Mouse (Mus musculus) hindbrain, postnatal 0 days (tissue): ENCODE data around the gene Csf2. TPM values are rescaled to one million over a fixed set of nuclear protein-coding genes. Genes with fewer than 3 reads are reported as not detected.

Source experiments
- ATAC-seq: fragments of 200-750 bp; cut with Nextera tagmentation; 2 replicates; pipeline ENCODE4 v1.8.0; 2017; ENCODE audit warnings: mild to moderate bottlenecking, moderate TSS enrichment, moderate library complexity
- DNase-seq: peaks from one replicate; pipeline ENCODE4 v3.0.0-alpha.2; 2015; ENCODE audit warnings: low spot score
- H3K27ac ChIP-seq: fragments of 300-500 bp; sonication (generic); 2 replicates; pipeline ENCODE4 v1.5.1; 2014; ENCODE audit warnings: mild to moderate bottlenecking
- H3K27me3 ChIP-seq: fragments of 300-500 bp; sonication (generic); 2 replicates; pipeline ENCODE4 v1.6.1; 2014; ENCODE audit warnings: low read length, mixed read lengths; ENCODE audit not compliant: insufficient read depth
- H3K36me3 ChIP-seq: fragments of 300-500 bp; sonication (generic); 2 replicates; pipeline ENCODE4 v1.6.1; 2014; ENCODE audit warnings: low read length, mixed read lengths; ENCODE audit not compliant: insufficient read depth
- H3K4me1 ChIP-seq: fragments of 300-500 bp; sonication (generic); 2 replicates; pipeline ENCODE4 v1.6.1; 2014; ENCODE audit warnings: antibody characterized with exemption, low read length, mixed read lengths; ENCODE audit not compliant: insufficient read depth
- H3K4me2 ChIP-seq: fragments of 300-500 bp; sonication (generic); 2 replicates; pipeline ENCODE4 v1.6.1; 2014; ENCODE audit warnings: low read depth, mild to moderate bottlenecking, low read length, moderate library complexity, mixed read lengths
- H3K4me3 ChIP-seq: fragments of 300-500 bp; sonication (generic); 2 replicates; pipeline ENCODE4 v1.5.1; 2014; ENCODE audit warnings: low read length
- H3K9ac ChIP-seq: fragments of 300-500 bp; sonication (generic); replicated peaks from 2 replicates; pipeline ENCODE4 v1.6.1; 2014; ENCODE audit warnings: mild to moderate bottlenecking, low read length, moderate library complexity, mixed read lengths
- H3K9me3 ChIP-seq: fragments of 300-500 bp; sonication (generic); 2 replicates; pipeline ENCODE4 v1.6.1; 2016; ENCODE audit warnings: low read length, mixed read lengths
- CTCF ChIP-seq: IDR thresholded peaks from 2 replicates; pipeline ENCODE4 v1.5.1; 2016; ENCODE audit warnings: antibody characterized with exemption, control low read depth, low read depth
- WGBS: fragments of 180-500 bp; shearing (Covaris S2); extraction: QIAGEN DNeasy Blood & Tissue Kit; methylation state at CpG from one replicate; pipeline ENCODE4 v1.1.7; 2014; 5-methylcytosine and 5-hydroxymethylcytosine counted together
- polyA plus RNA-seq: library from polyadenylated mRNA; unstranded; fragments of >200 nt; fragmentation: Nextera tagmentation; extraction: Ambion mirVana; gene quantifications from 2 replicates; pipeline ENCODE4 v1.2.1, GENCODE M21; 2015
- total RNA-seq: library from RNA; depleted of rRNA; stranded (reverse); fragments of >200 nt; gene quantifications from 2 replicates; pipeline ENCODE4 v1.2.3, GENCODE M21; 2014

Gene Csf2
- total and polyA plus RNA-seq, 2 experiments from 2014 or later = not detected

DNA sequence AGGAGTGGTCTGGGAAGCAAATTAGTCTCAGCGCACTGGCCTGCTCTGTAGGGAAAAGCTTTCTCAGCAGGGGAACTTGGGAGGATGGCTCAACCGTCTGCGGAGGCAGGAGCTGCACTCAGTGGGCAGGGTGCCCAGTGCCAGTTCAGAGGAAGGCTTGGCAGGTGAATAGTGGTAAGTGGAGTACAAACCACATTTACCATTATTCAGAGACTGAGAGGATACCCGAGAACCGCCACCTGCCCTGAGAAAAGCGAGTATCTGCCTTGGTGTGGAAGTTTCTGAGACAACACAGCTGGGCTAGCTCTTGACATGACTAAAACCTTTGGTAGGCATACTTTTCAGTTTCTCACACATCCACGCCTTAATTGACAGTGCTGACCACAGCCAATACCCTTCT is 32.1 kb downstream of the Csf2 start:
- Histone ChIP-seq H3K9me3 (no peaks in the 10 kb centered on the region), H3K27ac (no peak overlapping the region), H3K4me1 (no peaks in the 10 kb centered on the region), H3K4me2 (no peak overlapping the region), H3K9ac (no peak overlapping the region), H3K4me3 (no peak overlapping the region), H3K36me3 (no peaks in the 10 kb centered on the region), H3K27me3 (no peaks in the 10 kb centered on the region)
- no peak for ATAC-seq
- WGBS = 59% methylated on average over 7 of the region's 7 CpGs
- no peak for TF ChIP-seq CTCF
- peak; percentile 15 for DNase-seq

DNA sequence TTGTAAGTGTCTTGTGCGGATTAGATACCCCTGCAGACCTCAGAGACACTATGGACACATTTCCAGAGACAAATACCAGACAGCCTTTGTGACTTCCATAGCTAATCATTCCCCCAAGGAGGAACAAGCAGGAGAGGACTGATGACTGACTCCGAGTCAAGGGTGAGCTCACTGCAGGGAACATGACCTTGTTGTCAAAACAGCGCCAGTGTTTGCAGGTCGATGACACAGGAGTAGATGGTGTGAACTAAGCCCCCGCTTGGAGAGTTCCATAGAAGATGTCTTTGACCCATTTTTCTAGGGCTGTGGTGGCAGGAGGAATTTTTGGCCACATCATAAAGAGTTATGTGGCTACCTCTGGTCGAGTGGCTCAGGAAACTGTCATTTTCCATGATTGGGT is 33.4 kb downstream of the Csf2 start:
- no peak overlapping the region for H3K4me3 ChIP-seq
- H3K9ac ChIP-seq = no peak overlapping the region
- no peak for TF ChIP-seq CTCF
- H3K36me3 ChIP-seq = no peaks in the 10 kb centered on the region
- DNase-seq (no peak), ATAC-seq (no peak)
- WGBS = 75% methylated on average over 6 of the region's 6 CpGs
- no peaks in the 10 kb centered on the region for H3K27me3 ChIP-seq
- no peak overlapping the region for H3K4me2 ChIP-seq
- no peak overlapping the region for H3K27ac ChIP-seq
- no peaks in the 10 kb centered on the region for H3K9me3 ChIP-seq
- no peaks in the 10 kb centered on the region for H3K4me1 ChIP-seq

DNA sequence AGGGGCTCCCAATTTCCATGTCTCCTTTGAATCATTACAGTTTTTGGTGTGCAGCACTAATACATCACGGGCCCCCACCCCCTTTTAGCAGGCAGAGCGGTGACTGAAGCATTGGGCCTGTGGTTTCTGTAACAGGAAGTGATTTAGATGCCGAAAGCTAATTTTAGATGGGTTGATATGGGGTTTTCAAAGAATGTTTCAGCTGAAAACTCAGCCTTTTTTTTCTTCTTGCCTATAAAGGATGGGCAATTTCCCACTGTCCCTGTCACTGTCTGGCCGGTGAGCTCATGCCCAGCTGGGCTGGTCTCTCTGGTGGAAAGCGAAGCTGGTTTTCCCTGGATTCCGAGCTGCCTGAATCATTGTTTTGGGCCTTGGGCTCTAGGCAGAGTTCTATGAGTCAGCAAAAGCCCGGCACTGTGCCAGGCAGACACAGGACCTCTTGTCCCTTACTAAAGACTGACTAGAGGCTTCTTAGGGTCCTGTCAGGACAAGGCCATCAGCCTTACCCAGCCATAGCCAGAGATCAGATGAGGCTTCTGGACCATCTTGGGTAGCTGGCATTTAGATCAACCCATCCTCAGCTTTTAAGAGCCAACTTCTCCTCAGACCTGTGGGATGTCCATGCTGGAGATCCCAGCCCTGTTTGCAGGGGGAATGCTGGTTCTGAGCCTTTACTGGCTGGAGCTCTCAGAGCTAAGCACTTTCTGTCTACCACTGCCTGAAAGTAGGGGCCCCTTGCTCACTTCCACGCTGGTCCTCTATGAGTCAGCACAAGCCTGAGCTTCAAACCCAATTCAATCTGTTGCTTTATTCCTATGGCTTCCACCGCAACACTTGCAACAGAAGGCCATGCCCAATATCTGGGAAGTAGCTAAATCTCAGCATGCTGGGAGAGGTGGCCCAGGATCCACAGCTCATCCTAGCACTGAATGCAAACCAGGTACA is 34.7 kb downstream of the Csf2 start:
- H3K27me3 ChIP-seq = no peaks in the 10 kb centered on the region
- WGBS = 79% methylated on average over 9 of the region's 9 CpGs
- no peak overlapping the region for H3K9ac ChIP-seq
- H3K4me1 ChIP-seq = no peaks in the 10 kb centered on the region
- H3K4me2 ChIP-seq = no peak overlapping the region
- ATAC-seq (no peak), DNase-seq (peak; percentile 4)
- no peak overlapping the region for H3K27ac ChIP-seq
- no peak overlapping the region for H3K4me3 ChIP-seq
- no peaks in the 10 kb centered on the region for H3K9me3 ChIP-seq
- no peak for TF ChIP-seq CTCF
- no peaks in the 10 kb centered on the region for H3K36me3 ChIP-seq

DNA sequence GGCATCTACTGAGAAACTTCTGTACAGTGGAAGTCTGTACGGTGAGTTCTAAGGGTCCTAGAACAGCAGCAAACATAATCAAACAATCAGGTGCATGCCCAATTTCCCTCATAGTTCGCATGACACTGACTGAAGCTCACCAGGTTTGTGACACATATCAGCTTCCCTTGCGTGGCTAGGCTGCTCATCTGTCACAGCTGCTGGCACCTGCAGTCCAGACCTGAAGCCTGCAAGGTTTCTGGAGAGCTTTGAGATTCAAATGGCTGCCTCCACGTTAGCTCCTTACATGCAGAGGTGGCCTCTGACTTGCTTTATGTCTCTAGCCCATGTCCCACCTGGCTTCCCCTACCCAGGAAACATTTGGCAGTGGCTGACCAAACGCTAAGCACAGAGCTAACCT is 35.8 kb downstream of the Csf2 start:
- ATAC-seq = no peak
- Histone ChIP-seq H3K9ac (no peak overlapping the region), H3K36me3 (no peaks in the 10 kb centered on the region), H3K4me3 (no peak overlapping the region), H3K4me2 (no peak overlapping the region), H3K4me1 (no peaks in the 10 kb centered on the region), H3K27ac (no peak overlapping the region), H3K27me3 (no peaks in the 10 kb centered on the region), H3K9me3 (no peaks in the 10 kb centered on the region)
- TF ChIP-seq CTCF = no peak
- no peak for DNase-seq
- WGBS = 84% methylated on average over 5 of the region's 5 CpGs

DNA sequence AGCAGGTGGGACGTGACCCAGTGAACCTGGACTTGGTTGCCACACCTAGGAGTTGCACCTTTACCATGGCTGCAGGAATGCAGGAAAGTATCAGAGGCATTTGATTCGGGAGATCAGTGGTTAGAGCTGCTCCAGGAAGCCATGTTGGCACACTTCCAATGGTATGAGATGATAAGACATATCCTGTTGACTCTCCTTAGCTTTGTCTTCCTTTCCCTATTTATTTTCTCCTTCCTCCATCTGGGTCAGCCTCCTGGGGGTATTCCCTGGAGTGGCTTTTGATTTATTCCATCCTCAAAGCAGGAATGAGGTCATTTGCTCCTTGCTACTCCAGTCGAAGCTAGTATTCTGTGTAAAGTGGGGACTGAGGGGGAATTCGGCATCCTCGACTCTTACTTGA is 42.5 kb downstream of the Csf2 start:
- H3K27me3 ChIP-seq = no peaks in the 10 kb centered on the region
- H3K9ac ChIP-seq = no peak overlapping the region
- no peak for ATAC-seq
- no peak overlapping the region for H3K4me2 ChIP-seq
- H3K27ac ChIP-seq = no peak overlapping the region
- WGBS = 73% methylated on average over 5 of the region's 5 CpGs
- TF ChIP-seq CTCF = no peak
- no peak for DNase-seq
- no peaks in the 10 kb centered on the region for H3K36me3 ChIP-seq
- no peak overlapping the region for H3K4me3 ChIP-seq
- no peaks in the 10 kb centered on the region for H3K4me1 ChIP-seq
- no peaks in the 10 kb centered on the region for H3K9me3 ChIP-seq

DNA sequence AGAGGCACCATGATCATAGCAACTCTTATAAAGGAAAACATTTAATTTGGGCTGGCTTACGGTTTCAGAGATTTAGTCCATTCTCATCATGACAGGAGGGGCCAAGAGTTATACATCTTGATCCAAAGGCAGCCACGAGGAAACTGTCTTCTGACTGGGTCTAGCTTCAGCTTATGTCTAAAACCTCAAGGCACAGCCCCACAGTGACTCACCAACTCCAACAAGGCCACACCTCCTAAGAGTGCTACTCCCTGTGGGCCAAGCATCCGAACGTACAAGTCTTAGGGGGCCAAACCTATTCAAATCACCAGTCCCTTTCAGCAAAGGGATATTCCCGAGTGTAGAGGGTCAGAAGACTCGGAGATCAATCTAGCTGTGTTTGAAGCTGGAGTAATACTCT is 44.1 kb downstream of the Csf2 start:
- no peaks in the 10 kb centered on the region for H3K27me3 ChIP-seq
- no peak overlapping the region for H3K4me2 ChIP-seq
- no peak for DNase-seq
- WGBS = 77% methylated on average over 6 of the region's 6 CpGs
- no peaks in the 10 kb centered on the region for H3K4me1 ChIP-seq
- no peak for TF ChIP-seq CTCF
- ATAC-seq = no peak
- no peaks in the 10 kb centered on the region for H3K9me3 ChIP-seq
- H3K27ac ChIP-seq = no peak overlapping the region
- no peak overlapping the region for H3K9ac ChIP-seq
- H3K4me3 ChIP-seq = no peak overlapping the region
- no peaks in the 10 kb centered on the region for H3K36me3 ChIP-seq

DNA sequence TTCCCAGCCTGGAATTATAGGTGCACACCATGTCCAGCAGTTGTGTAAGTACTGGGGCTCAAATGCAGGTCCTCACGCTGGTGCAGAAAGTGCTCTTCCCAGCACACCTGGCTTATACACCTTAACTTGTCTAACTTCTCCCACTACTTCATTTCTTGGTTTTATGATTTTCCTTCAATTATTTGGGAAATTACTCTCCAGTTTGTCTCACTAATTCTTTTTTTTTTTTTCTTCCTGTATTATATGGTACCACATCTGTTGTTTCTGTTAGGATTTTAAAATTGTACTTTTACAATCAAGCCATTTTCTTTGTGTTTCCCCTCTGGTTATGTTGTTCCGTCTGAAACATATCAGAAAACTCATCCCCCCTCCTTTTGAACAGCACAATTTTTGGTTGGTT is 44.7 kb downstream of the Csf2 start:
- H3K4me3 ChIP-seq = no peak overlapping the region
- no peaks in the 10 kb centered on the region for H3K9me3 ChIP-seq
- no peaks in the 10 kb centered on the region for H3K4me1 ChIP-seq
- DNase-seq (no peak), ATAC-seq (no peak)
- no peak overlapping the region for H3K4me2 ChIP-seq
- H3K27me3 ChIP-seq = no peaks in the 10 kb centered on the region
- WGBS = 94% methylated on average over 2 of the region's 2 CpGs
- H3K27ac ChIP-seq = no peak overlapping the region
- no peaks in the 10 kb centered on the region for H3K36me3 ChIP-seq
- no peak for TF ChIP-seq CTCF
- H3K9ac ChIP-seq = no peak overlapping the region
